Mouse (Mus musculus) liver, embryonic 15.5 days (tissue): Measurements from ENCODE around the gene Rilp. TPM values are rescaled to one million over a fixed set of nuclear protein-coding genes. Genes with fewer than 3 reads are reported as not detected.
A peak's percentile ranks its signal among the peaks of the same experiment; 100 is the strongest.

Source experiments
- ATAC-seq: fragments of 200-750 bp; cut with Nextera tagmentation; 2 replicates; pipeline ENCODE4 v1.8.0; 2017; ENCODE audit warnings: moderate number of reproducible peaks, mild to moderate bottlenecking, moderate library complexity; ENCODE audit not compliant: insufficient read depth
- H3K27ac ChIP-seq: fragments of 300-500 bp; sonication (generic); replicated peaks from 2 replicates; pipeline ENCODE4 v1.5.1; 2015; ENCODE audit warnings: mild to moderate bottlenecking, inconsistent platforms
- H3K27me3 ChIP-seq: fragments of 300-500 bp; sonication (generic); 2 replicates; pipeline ENCODE4 v1.6.1; 2015; ENCODE audit warnings: mild to moderate bottlenecking, inconsistent platforms
- H3K36me3 ChIP-seq: fragments of 300-500 bp; sonication (generic); replicated peaks from 2 replicates; pipeline ENCODE4 v1.6.1; 2015; ENCODE audit warnings: moderate library complexity, mild to moderate bottlenecking, inconsistent platforms
- H3K4me1 ChIP-seq: fragments of 300-500 bp; sonication (generic); replicated peaks from 2 replicates; pipeline ENCODE4 v1.6.1; 2015; ENCODE audit warnings: inconsistent platforms
- H3K4me2 ChIP-seq: fragments of 300-500 bp; sonication (generic); 2 replicates; pipeline ENCODE4 v1.6.1; 2015; ENCODE audit warnings: moderate library complexity, mild to moderate bottlenecking, inconsistent platforms
- H3K4me3 ChIP-seq: fragments of 300-500 bp; sonication (generic); replicated peaks from 2 replicates; pipeline ENCODE4 v1.5.1; 2015; ENCODE audit warnings: mild to moderate bottlenecking, inconsistent platforms
- H3K9ac ChIP-seq: fragments of 300-500 bp; sonication (generic); 2 replicates; pipeline ENCODE4 v1.6.1; 2015; ENCODE audit warnings: moderate library complexity, mild to moderate bottlenecking, inconsistent platforms
- H3K9me3 ChIP-seq: fragments of 300-500 bp; sonication (generic); replicated peaks from 2 replicates; pipeline ENCODE4 v1.6.1; 2016; ENCODE audit warnings: inconsistent platforms
- WGBS: fragments of 180-500 bp; shearing (Covaris S2); methylation state at CpG from one replicate; pipeline ENCODE4 v1.1.7; 2015; ENCODE audit warnings: mixed read lengths; ENCODE audit not compliant: insufficient replicate concordance; 5-methylcytosine and 5-hydroxymethylcytosine counted together
- polyA plus RNA-seq: library from polyadenylated mRNA; unstranded; fragments of >200 nt; fragmentation: Nextera tagmentation; extraction: Ambion mirVana; gene quantifications from 2 replicates; pipeline ENCODE4 v1.2.1, GENCODE M21; 2015

Rilp gene
- polyA plus RNA-seq, 1 experiment from 2014 or later, result 3.7 TPM

- Histone ChIP-seq H3K4me1 (peaks cover 4% of the 10 kb centered on the region), H3K4me2 (no peak overlapping the region), H3K9ac (no peak overlapping the region), H3K27me3 (no peaks in the 10 kb centered on the region), H3K36me3 (peaks cover 98% of the 10 kb centered on the region), H3K4me3 (no peak overlapping the region), H3K27ac (peak overlapping the region; percentile 29; the same call in 1 of the 2 replicates), H3K9me3 (no peaks in the 10 kb centered on the region)
- WGBS, result 78% methylated on average over 10 of the region's 10 CpGs
- ATAC-seq, result peak; percentile 38; the same call in 1 of the 2 replicates
Observed at GRCm38 (mm10) chr11:75494296-75495049, 15.4 kb upstream of the Rilp start.

GRCm38 (mm10) chr11:75498126-75498525 lies 11.8 kb upstream of the Rilp start:
- no peak overlapping the region for H3K4me3 ChIP-seq
- WGBS, result 49% methylated on average over 1 of the region's 1 CpGs
- no peaks in the 10 kb centered on the region for H3K27me3 ChIP-seq
- H3K9ac ChIP-seq, result no peak overlapping the region
- ATAC-seq, result no peak
- peaks cover 4% of the 10 kb centered on the region for H3K4me1 ChIP-seq
- no peak overlapping the region for H3K27ac ChIP-seq
- H3K36me3 ChIP-seq, result peaks cover 98% of the 10 kb centered on the region
- no peak overlapping the region for H3K4me2 ChIP-seq
- H3K9me3 ChIP-seq, result no peaks in the 10 kb centered on the region

- Histone ChIP-seq H3K36me3 (peaks cover 68% of the 10 kb centered on the region), H3K4me1 (peaks cover 27% of the 10 kb centered on the region), H3K9ac (no peak overlapping the region), H3K4me2 (no peak overlapping the region), H3K4me3 (no peak overlapping the region), H3K27me3 (no peaks in the 10 kb centered on the region), H3K27ac (no peak overlapping the region), H3K9me3 (no peaks in the 10 kb centered on the region)
- ATAC-seq, result no peak
- 89% methylated on average over 4 of the region's 4 CpGs for WGBS
Observed at GRCm38 (mm10) chr11:75508162-75508561, 1.7 kb upstream of the Rilp start.

- Histone ChIP-seq H3K4me3 (no peak overlapping the region), H3K27ac (peak overlapping the region; percentile 82; the same call in 1 of the 2 replicates), H3K4me1 (peaks cover 27% of the 10 kb centered on the region), H3K27me3 (no peaks in the 10 kb centered on the region), H3K9me3 (no peaks in the 10 kb centered on the region), H3K4me2 (no peak overlapping the region), H3K36me3 (peaks cover 61% of the 10 kb centered on the region), H3K9ac (no peak overlapping the region)
- no peak for ATAC-seq
- WGBS, result 56% methylated on average over 8 of the region's 8 CpGs
Observed at GRCm38 (mm10) chr11:75508904-75509303, 990 bp upstream of the Rilp start.

GRCm38 (mm10) chr11:75510627-75510993 lies 716 bp downstream of the Rilp start:
- Histone ChIP-seq H3K27me3 (no peaks in the 10 kb centered on the region), H3K4me1 (peaks cover 27% of the 10 kb centered on the region), H3K9me3 (no peaks in the 10 kb centered on the region), H3K9ac (peak overlapping the region; percentile 72), H3K4me2 (peak overlapping the region; percentile 99), H3K36me3 (peaks cover 44% of the 10 kb centered on the region), H3K4me3 (peak overlapping the region; percentile 67), H3K27ac (peak overlapping the region; percentile 82)
- 4% methylated on average over 24 of the region's 24 CpGs for WGBS
- ATAC-seq, result peak; percentile 70

- Histone ChIP-seq H3K36me3 (peaks cover 38% of the 10 kb centered on the region), H3K27ac (no peak overlapping the region)
- no peak for ATAC-seq
Observed at GRCm38 (mm10) chr11:75511213-75511612, 1.3 kb downstream of the Rilp start.

GRCm38 (mm10) chr11:75512301-75513018 lies 2.6 kb downstream of the Rilp start:
- no peak for ATAC-seq
- Histone ChIP-seq H3K4me3 (no peak overlapping the region), H3K9me3 (no peaks in the 10 kb centered on the region), H3K4me2 (no peak overlapping the region), H3K27ac (no peak overlapping the region), H3K9ac (no peak overlapping the region), H3K36me3 (peaks cover 26% of the 10 kb centered on the region), H3K4me1 (peaks cover 27% of the 10 kb centered on the region), H3K27me3 (no peaks in the 10 kb centered on the region)
- WGBS, result 58% methylated on average over 9 of the region's 9 CpGs

More at GRCm38 (mm10) chr11:75511213-75511612, 1.3 kb downstream of the Rilp start:
- Histone ChIP-seq H3K9me3 (no peaks in the 10 kb centered on the region), H3K4me3 (no peak overlapping the region), H3K27me3 (no peaks in the 10 kb centered on the region), H3K4me2 (0 out of 2 replicates have a peak overlapping the region, but pooled peaks have one; percentile 99), H3K9ac (no peak overlapping the region), H3K4me1 (peaks cover 27% of the 10 kb centered on the region)
- 85% methylated on average over 6 of the region's 6 CpGs for WGBS

- H3K4me2 ChIP-seq, result peak within 1 kb of the TSS; percentile 3; the same call in 1 of the 2 replicates
Observed at GRCm38 (mm10) chr11:75513336-75513735, 3.4 kb downstream of the Rilp start, which contains the start of gene Scarf1. Scarf1 (plus strand) TSS chr11:75513540.

GRCm38 (mm10) chr11:75515186-75515585 lies 5.3 kb downstream of the Rilp start:
- H3K36me3 ChIP-seq, result 0 out of 2 replicates have a peak, but pooled peaks cover 3% of the 10 kb centered on the region
- WGBS, result 82% methylated on average over 25 of the region's 25 CpGs
- peaks cover 10% of the 10 kb centered on the region for H3K4me1 ChIP-seq
- no peak overlapping the region for H3K4me3 ChIP-seq
- H3K9me3 ChIP-seq, result no peaks in the 10 kb centered on the region
- H3K4me2 ChIP-seq, result no peak overlapping the region
- no peak overlapping the region for H3K9ac ChIP-seq
- no peaks in the 10 kb centered on the region for H3K27me3 ChIP-seq
- no peak overlapping the region for H3K27ac ChIP-seq
- no peak for ATAC-seq

More at GRCm38 (mm10) chr11:75513336-75513735, 3.4 kb downstream of the Rilp start, which contains the start of gene Scarf1:
- no peaks in the 10 kb centered on the region for H3K27me3 ChIP-seq
- H3K4me1 ChIP-seq, result peaks cover 27% of the 10 kb centered on the region
- no peaks in the 10 kb centered on the region for H3K9me3 ChIP-seq
- H3K27ac ChIP-seq, result no peak within 1 kb of the TSS
- no peak within 1 kb of the TSS; the same call in 1 of the 2 replicates for H3K4me3 ChIP-seq
- H3K36me3 ChIP-seq, result peaks cover 17% of the 10 kb centered on the region
- ATAC-seq, result no peak
- 40% methylated on average over 8 of the region's 8 CpGs for WGBS
- no peak within 1 kb of the TSS for H3K9ac ChIP-seq

GRCm38 (mm10) chr11:75519834-75520633 lies 10.1 kb downstream of the Rilp start:
- Histone ChIP-seq H3K4me3 (no peak overlapping the region), H3K4me1 (no peaks in the 10 kb centered on the region), H3K9ac (no peak overlapping the region), H3K9me3 (no peaks in the 10 kb centered on the region), H3K27me3 (no peaks in the 10 kb centered on the region), H3K4me2 (no peak overlapping the region), H3K27ac (no peak overlapping the region), H3K36me3 (no peaks in the 10 kb centered on the region)
- no peak for ATAC-seq
- WGBS, result 68% methylated on average over 15 of the region's 15 CpGs
